Mouse (Mus musculus) brain, embryonic 14.5 days (tissue): ENCODE results near the gene Mrpl48.

Experiments
- CTCF ChIP-seq: fragments of 200-500 bp; IDR thresholded peaks from 2 replicates; pipeline ENCODE4 v1.5.1; 2012; ENCODE audit warnings: inconsistent platforms, mild to moderate bottlenecking, moderate library complexity, borderline replicate concordance; ENCODE audit not compliant: insufficient read depth, insufficient read length; ENCODE audit errors: extremely low read depth
- POLR2A ChIP-seq: fragments of 200-500 bp; IDR thresholded peaks from 2 replicates; pipeline ENCODE4 v1.6.1; 2012; ENCODE audit warnings: mild to moderate bottlenecking, inconsistent platforms, borderline replicate concordance; ENCODE audit not compliant: poor library complexity, insufficient read depth, insufficient read length, severe bottlenecking; ENCODE audit errors: extremely low read depth

DNA sequence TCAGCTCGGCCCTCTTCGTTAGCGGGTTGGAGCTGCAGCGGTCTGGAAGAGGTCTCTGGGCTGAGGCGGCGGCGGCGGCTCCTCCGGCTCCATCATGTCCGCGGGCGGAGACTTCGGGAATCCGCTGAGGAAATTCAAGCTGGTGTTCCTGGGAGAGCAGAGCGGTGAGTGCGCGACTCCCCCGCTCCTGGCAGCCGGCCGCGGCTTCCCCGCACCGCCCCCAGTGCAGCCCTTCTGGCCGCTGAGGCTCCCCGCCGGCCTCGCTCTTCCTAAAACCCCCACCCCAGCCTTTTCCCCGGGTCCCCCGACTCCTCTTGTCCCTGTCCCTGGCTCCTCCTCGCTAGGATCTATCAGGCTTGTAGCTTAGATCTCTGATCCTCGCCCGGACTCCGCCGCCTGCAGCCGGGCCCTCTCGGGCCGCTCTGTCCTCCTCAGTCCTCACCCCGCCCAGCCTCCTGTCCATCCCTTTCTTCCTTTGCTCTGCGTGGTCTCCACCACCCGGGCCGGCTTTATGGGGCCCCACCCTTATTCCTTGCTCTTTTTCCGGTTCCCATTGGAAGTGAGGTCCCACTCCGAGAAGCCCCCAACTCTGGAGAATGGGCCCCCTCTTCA is at the start of gene Mrpl48:
- no peak for TF ChIP-seq CTCF
- TF ChIP-seq POLR2A = no peak
